Mouse (Mus musculus) layer of hippocampus, adult 6 months (tissue): ENCODE measurements around the gene Zbtb7a. TPM values are rescaled to one million over a fixed set of nuclear protein-coding genes. Genes with fewer than 3 reads are reported as not detected.

Source experiments
- long read RNA-seq, 2 experiments: library from polyadenylated mRNA; unstranded; transcript quantifications; one replicate each; pipeline ENCODE4 v2.0.0; 2019 to 2020
- microRNA-seq: library from miRNA; unstranded; fragments of <30 nt; microRNA quantifications from one replicate; pipeline ENCODE4 v1.2.0, GENCODE M21; 2020
- polyA plus RNA-seq: library from polyadenylated mRNA; unstranded; fragments of <200 nt; fragmentation: Nextera tagmentation; gene quantifications from 2 replicates; pipeline ENCODE4 v1.2.3, GENCODE M21; 2021

Gene Zbtb7a
- polyA plus RNA-seq: 87.7 and 94.4 TPM in 2 replicates
- long read RNA-seq, experiment 1, full-length matches to known transcripts: 162 of 209 reads
- long read RNA-seq, experiment 1, partial matches to known transcripts: 13 of 209 reads
- long read RNA-seq, experiment 1, other reads (novel, unspliced or antisense): 34 of 209 reads
- long read RNA-seq, experiment 2, full-length matches to known transcripts: 304 of 367 reads
- long read RNA-seq, experiment 2, partial matches to known transcripts: 11 of 367 reads
- long read RNA-seq, experiment 2, other reads (novel, unspliced or antisense): 52 of 367 reads

DNA sequence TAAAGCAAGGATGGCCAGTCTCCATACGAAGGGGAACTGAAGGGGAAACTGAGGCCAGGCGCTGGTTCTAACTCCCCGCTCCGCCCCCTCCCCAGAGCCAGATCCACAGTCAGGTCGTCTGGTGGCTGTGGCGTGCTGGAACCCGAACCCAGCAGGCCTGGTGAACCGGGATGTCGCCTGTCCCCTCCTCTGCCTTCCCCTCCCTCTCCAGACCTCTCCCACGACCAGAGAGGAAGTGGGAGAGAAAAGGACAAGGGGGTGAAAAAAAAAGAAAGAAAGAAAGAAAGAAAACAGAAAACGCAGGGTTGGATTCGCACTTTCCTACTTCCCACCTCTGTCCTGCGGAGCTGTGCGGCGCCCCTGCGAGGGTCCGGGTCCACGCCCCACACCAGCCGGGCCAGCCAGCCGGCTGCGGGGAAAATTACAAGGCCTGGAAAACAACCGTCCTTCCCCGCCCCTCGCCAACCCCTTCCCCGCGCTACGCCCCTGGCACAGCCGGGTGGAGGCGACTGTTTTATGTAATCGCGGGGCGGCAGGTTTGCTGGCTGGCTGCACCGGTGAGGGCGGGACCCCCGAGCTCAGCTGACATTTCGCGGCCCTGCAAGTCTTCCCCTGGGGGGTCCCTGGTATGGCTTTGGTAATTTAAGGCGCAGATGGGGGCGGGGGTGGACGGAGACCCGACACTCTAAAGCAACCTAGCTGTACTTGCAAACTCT, at the start of gene Zbtb7a:
Gene Zbtb7a (plus strand): TSS at position 255 of the 716 bp plus-strand sequence.

DNA sequence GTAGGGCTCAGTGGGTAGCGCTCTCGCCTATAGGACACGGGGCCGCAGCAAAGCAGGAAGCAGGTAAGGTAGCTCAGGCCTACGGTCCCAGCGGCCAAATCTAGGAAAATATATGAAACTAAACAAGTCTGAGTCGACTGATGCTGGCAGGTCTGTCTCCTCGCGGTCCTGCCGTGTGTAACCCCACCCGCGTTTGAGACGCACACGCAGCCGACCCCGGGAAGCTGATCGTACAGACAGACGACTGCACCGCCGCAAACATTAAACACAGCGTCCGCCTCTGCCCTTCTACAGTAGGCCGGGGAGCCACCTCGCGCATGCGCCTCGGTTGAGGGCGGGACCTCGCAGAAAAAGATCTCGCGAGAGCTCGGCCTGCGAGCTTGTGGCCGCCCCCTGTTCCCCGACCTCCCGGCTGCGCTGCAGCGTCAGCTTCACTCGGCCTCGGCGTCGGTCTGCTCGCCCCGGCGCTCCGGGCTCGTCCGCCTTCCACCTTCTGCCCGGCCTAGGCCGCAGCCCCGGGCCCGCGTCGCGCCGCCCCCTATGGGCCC, 29.4 kb upstream of the Zbtb7a start, which contains the start of gene Map2k2:
Gene Map2k2 (plus strand): TSS at position 351 of the 548 bp plus-strand sequence.

DNA sequence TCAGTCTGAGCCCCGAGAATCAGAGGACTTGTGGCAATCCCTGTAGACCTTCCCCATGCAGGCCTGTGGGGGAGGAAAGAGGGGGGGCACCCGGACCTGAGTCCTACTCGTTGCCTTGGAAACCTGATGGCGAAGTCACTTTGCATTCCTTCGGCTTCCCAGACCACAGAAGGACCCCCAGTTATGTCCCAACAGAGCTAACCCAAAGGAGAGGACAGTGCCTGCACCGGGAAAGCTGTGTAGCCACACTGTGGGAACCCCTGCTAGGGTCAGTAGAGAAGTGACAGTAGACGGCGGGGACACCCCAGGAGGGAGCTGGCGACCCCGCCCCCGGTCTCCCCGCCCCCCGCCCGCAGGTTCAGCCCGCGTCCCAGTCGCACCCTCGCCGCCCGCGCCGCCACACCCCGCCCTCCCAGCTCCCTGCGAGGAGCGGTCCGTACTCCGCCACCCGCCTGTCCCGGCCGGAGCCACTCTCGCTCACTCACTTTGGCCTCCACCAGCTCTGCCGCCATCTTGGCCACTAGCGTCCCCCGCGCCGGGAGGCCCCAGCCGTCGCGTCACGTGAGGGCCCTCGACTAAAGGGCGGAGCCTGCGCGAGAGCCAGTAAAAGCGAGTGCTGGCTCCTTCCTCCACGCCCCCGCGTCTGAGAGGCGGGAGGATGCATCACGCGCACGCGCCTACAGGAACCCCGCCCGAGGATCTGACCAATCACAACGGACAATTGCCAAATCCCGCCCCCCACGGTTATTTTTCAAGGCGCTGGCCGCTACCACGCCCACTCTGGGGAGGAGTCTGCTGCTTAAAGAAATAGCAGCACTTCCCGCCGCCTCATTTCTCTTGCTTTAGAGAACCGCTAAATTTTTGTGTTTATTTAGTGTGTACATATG, 32.4 kb downstream of the Zbtb7a start, which contains the start of gene Pias4:
Gene Pias4 (minus strand): TSS at position 724 of the 887 bp plus-strand sequence.

DNA sequence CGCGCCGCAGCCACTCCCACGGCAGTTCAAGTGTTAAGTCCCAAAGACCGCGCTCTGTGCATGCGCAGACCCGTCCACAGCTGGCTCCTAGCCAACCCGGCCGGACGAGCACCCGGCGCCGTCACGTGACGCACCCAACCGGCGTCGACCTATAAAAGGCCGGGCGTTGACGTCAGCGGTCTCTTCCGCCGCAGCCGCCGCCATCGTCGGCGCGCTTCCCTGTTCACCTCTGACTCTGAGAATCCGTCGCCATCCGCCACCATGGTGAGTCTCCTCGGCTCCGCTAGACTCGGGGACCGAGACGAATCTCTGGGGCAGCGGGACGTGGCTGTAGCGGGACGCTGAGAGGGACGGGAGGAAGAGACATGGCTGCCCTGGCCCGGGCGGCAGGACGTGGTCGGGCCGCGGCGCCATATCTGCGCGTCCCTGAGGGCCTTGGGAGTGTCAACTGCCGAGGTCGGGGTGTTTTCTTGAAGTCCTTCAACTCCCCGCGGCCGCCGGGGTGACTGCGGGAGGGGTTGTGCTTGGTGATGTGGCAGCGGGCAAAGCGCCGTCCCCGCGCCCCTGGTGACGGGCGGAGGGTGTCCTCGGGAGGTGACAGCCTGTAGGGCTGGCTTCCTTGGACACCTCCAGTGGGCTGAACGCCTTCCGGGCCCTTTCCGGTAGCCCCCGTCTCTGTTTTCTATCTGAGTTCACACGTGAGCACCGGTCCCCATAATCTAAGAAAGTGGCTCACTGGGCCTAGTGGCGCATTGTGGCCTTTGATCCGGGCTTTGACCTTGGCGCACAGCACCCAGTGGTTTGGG, 41.6 kb downstream of the Zbtb7a start, which contains the start of gene Eef2:
Gene Eef2 (plus strand): TSS at position 166 of the 806 bp plus-strand sequence.

DNA sequence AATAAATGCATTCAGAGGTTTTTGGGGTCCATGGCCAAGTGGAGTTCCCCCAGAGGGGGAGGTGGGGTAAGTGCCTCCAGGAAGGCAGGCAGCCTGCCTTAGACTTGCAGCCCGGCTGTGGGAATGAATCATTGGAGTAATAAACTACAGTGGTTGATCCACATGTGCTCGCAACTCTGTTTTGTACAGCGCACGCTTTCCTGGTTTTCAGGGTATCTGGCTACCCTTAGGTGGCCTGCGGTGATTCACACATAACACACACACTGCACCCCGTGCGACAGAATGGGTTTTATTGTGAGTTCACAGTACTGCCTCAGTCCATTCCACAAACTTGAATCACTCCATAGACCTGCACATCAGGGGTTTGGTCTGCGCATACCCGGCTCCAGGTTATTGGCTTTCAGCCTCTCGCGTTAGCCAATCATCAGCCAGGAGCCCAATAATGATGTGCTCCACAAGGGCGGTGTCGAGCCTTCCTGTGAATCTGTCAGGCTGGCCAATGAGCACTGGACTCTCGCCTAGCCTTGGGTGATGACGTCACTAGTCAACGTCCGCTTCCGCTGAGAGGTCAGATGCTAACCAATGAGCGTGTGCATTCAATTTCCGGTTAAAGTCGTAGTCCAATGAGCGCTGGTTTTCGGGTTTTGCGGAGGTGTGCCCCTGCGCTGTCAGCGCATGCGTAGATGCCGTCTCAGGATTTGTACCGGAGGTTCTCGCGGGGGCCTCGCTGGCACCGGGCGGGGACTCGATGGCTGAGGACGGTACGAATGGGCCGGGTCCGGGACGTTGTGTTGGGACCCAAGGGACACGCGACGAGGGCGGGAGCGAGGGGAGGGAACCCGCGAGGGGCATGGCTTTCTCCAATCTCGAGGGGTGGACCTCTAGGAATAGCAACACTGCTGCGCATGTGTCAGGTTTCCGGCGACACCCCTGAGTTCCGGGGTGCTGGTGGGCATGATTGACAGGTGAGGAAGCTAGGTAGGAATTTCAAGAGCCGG, 47.6 kb downstream of the Zbtb7a start, which contains the start of gene Dapk3:
Gene Dapk3 (plus strand): TSS at position 670 of the 998 bp plus-strand sequence.

DNA sequence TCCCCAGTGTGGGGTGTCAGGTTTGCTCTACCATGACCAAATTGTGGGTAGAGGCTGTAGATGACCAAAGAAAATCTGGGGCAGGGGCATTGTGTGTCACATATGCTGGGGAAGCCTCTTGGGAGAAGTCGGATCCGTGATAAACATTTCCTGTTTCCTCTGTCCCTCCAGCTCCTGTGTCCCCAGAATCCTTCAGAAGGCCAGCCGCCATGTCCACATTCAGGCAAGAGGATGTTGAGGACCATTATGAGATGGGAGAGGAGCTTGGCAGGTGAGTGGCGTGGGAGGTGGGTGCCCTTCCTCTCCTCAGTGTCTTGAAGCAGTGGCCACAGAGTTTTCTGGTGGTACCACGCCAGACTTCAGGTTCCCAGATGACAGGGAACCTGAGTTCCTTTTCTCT, 48.8 kb downstream of the Zbtb7a start, which contains the start of gene 4930442H23Rik:
Gene 4930442H23Rik (minus strand): TSS at position 45 of the 400 bp plus-strand sequence.

DNA sequence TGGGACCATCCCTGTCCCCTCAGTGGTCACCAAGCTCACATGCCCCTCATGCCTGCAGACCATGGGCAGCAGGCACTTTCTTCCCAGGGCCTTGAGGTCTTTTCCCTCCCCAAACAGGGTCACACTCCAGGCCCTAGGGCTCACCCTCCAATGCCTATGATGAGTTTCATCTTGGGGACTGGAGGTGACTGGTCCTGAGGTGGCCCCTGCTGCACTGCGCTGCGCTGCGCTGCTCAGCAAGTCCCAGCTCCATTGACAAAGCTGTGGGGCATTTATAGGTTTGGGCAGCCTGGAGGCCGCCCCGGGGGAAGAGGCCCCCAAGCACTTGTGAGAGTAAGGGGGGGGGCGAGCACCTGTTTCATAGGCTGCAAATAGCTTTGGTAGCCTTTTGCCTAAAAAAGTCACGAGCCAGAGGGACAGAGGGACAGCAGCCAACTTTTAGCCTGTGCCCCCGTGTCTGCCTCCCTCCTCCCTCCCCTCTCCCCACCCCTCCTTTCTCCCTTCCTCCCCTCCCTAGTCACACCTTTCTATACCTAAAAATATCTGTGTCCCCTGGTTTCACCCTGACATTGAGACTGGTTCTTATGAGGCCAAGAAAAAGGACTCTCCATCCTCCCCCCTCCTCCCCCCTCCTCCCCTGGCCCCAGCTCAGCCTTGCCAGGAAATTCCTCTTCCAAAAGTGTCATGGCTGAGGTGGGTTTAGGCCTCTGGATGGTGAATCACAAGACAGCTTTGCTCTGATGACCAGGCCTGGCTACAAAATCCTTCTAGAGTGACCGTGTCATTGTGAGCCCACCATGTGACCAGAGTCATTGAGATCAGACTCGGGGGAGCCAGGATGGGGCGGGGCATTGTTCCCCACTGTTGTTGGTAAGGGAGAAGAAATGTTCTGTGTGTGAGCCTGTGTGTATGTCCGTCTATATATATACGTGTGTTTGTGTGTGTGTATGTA, 67.1 kb downstream of the Zbtb7a start, which contains the start of gene Nmrk2:
Gene Nmrk2 (minus strand): TSS at position 245 of the 952 bp plus-strand sequence.

Small RNA genes lying within 50 kb of the gene (microRNA-seq; reads per million reads assigned to microRNA genes)
- gene Mir5615-1 (not detected), gene Mir5615-2 (not detected)

Other genes starting within 250 kb of the Zbtb7a start
- gene Timm13, start 234.3 kb upstream of the Zbtb7a start, polyA plus RNA-seq: 632 and 637 TPM in 2 replicates
- gene Lmnb2, start 217.0 kb upstream of the Zbtb7a start, polyA plus RNA-seq: 3.1 and 3.8 TPM in 2 replicates
- gene Gadd45b, start 205.1 kb upstream of the Zbtb7a start, polyA plus RNA-seq: 12.5 and 16.0 TPM in 2 replicates
- gene Gng7, start 120.3 kb upstream of the Zbtb7a start, polyA plus RNA-seq: 55.3 and 58.1 TPM in 2 replicates
- gene Diras1, start 109.6 kb upstream of the Zbtb7a start, polyA plus RNA-seq: 47.4 and 57.4 TPM in 2 replicates
- gene Slc39a3, start 97.8 kb upstream of the Zbtb7a start, polyA plus RNA-seq: 33.3 and 38.9 TPM in 2 replicates
- 251 and 255 TPM in 2 replicates for gene Sgta, start 75.0 kb upstream of the Zbtb7a start, polyA plus RNA-seq
- gene Thop1, start 65.2 kb upstream of the Zbtb7a start, polyA plus RNA-seq: 19.6 and 20.0 TPM in 2 replicates
- gene Creb3l3, start 36.3 kb upstream of the Zbtb7a start, polyA plus RNA-seq: 1.1 and 1.4 TPM in 2 replicates
- gene Map2k2, start 29.3 kb upstream of the Zbtb7a start, polyA plus RNA-seq: 109 and 133 TPM in 2 replicates
- gene Pias4, start 32.7 kb downstream of the Zbtb7a start, polyA plus RNA-seq: 15.8 and 17.3 TPM in 2 replicates
- 609 and 694 TPM in 2 replicates for gene Eef2, start 41.4 kb downstream of the Zbtb7a start, polyA plus RNA-seq
- gene Dapk3, start 47.8 kb downstream of the Zbtb7a start, polyA plus RNA-seq: 3.5 and 5.3 TPM in 2 replicates
- not detected in 2 replicates for gene 4930442H23Rik, start 48.6 kb downstream of the Zbtb7a start, polyA plus RNA-seq
- gene Nmrk2, start 66.8 kb downstream of the Zbtb7a start, polyA plus RNA-seq: not detected in 2 replicates
- 47.2 and 52.7 TPM in 2 replicates for gene Atcay, start 95.6 kb downstream of the Zbtb7a start, polyA plus RNA-seq
- 33.7 and 36.7 TPM in 2 replicates for gene Zfr2, start 97.9 kb downstream of the Zbtb7a start, polyA plus RNA-seq
- gene Matk, start 117.7 kb downstream of the Zbtb7a start, polyA plus RNA-seq: 145 and 170 TPM in 2 replicates
- 119 and 122 TPM in 2 replicates for gene Mrpl54, start 131.7 kb downstream of the Zbtb7a start, polyA plus RNA-seq
- gene Apba3, start 131.7 kb downstream of the Zbtb7a start, polyA plus RNA-seq: 20.9 and 24.9 TPM in 2 replicates
- gene Tjp3, start 156.4 kb downstream of the Zbtb7a start, polyA plus RNA-seq: 1.1 and 4.3 TPM in 2 replicates
- gene Pip5k1c, start 157.7 kb downstream of the Zbtb7a start, polyA plus RNA-seq: 48.2 and 55.7 TPM in 2 replicates
- gene Cactin, start 185.9 kb downstream of the Zbtb7a start, polyA plus RNA-seq: 13.5 and 13.9 TPM in 2 replicates
- 1.4 and 1.7 TPM in 2 replicates for gene Tbxa2r, start 193.5 kb downstream of the Zbtb7a start, polyA plus RNA-seq
- gene Gipc3, start 208.0 kb downstream of the Zbtb7a start, polyA plus RNA-seq: 0.60 and 0.80 TPM in 2 replicates
- 28.5 TPM in 2 replicates for gene Hmg20b, start 215.3 kb downstream of the Zbtb7a start, polyA plus RNA-seq
- gene Mfsd12, start 222.3 kb downstream of the Zbtb7a start, polyA plus RNA-seq: 9.2 and 10.7 TPM in 2 replicates
- gene 4930404N11Rik, start 230.6 kb downstream of the Zbtb7a start, polyA plus RNA-seq: not detected in 2 replicates
- gene Fzr1, start 243.3 kb downstream of the Zbtb7a start, polyA plus RNA-seq: 62.7 and 65.6 TPM in 2 replicates
- gene Dohh, start 249.2 kb downstream of the Zbtb7a start, polyA plus RNA-seq: 178 and 192 TPM in 2 replicates
- gene Gm48551, start 249.2 kb downstream of the Zbtb7a start, polyA plus RNA-seq: 4.3 and 4.7 TPM in 2 replicates